Mouse (Mus musculus): ENCODE data around the gene Hacd2.

DNA sequence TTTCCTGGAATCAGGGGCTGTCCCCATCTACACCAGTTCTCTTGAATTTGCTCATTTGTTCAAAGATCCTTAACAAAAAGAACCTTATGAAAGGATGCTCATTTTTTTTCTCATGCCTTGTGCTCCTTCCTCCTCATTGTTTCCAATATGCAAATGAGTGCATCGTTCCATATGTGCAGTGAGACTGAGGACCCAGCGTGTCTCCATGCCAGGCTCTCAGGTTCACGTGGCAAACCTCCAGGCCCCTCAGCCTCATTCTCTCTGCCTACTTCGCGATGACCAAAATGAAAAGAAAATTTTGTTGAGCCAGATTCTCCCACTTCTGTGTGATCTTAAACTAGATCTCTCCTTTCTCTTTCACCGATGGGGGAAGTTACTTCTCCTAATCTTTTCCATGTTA lies 117.2 kb downstream of the Hacd2 start:
- TF ChIP-seq CTCF (IDR thresholded peaks at IDR 0.05; ENCODE audit: borderline replicate concordance, control insufficient read depth, extremely low read depth, insufficient read depth, low read length, poor library complexity), result no peak
- TF ChIP-seq POLR2A (IDR thresholded peaks at IDR 0.05; ENCODE audit: control insufficient read depth, extremely low read depth, insufficient read depth, low read length, poor library complexity), result no peak

All from thymus, adult 2 months (tissue).